Mouse (Mus musculus) myocyte (in vitro differentiated cells): ENCODE measurements around the gene Myh1.

Experiments used
- POLR2A ChIP-seq: IDR thresholded peaks from one replicate; pipeline ENCODE4 v1.6.1; 2011; ENCODE audit warnings: low read depth, mild to moderate bottlenecking, control low read depth, moderate library complexity; ENCODE audit not compliant: insufficient read length
- USF1 ChIP-seq: IDR thresholded peaks from one replicate; pipeline ENCODE4 v1.6.1; 2011; ENCODE audit warnings: low read depth, mild to moderate bottlenecking, control low read depth, moderate library complexity

DNA sequence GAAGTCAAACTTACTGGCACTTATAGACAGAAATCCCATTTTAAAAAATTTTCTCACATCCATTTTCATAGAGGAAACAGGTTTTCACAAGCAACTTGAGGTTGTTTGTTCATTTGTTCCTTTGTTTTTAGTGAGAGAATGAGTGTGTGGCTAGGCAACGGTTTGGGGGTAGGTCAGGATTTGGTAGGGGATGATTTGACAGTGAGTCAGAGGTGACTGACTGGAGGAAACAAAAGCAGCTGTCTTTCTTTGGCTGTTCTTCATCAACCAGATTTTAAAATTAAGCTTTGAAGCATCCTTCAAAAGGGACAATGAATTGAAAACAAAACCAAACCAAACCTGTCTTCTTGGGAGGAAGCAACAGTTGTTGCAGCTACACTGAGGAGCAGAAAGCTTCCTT lies 531 bp upstream of the Myh1 start:
- TF ChIP-seq POLR2A = no peak
- no peak for TF ChIP-seq USF1
